Mouse (Mus musculus) embryonic fibroblast, embryonic 13.5 days (primary cell): ENCODE measurements around the gene Ankzf1. TPM values are rescaled to one million over a fixed set of nuclear protein-coding genes. Genes with fewer than 3 reads are reported as not detected.
A peak's percentile ranks its signal among the peaks of the same experiment; 100 is the strongest.

Experiments used
- H3K27ac ChIP-seq: 2 replicates; pipeline ENCODE4 v1.5.1; 2012; ENCODE audit warnings: low read length, control low read depth, inconsistent platforms; ENCODE audit not compliant: insufficient read depth
- H3K4me1 ChIP-seq: 2 replicates; pipeline ENCODE4 v1.6.1; 2011; ENCODE audit warnings: low read length; ENCODE audit not compliant: control insufficient read depth, insufficient read depth
- H3K4me3 ChIP-seq: 2 replicates; pipeline ENCODE4 v1.5.1; 2011; ENCODE audit warnings: mild to moderate bottlenecking, control low read depth, low read length; ENCODE audit not compliant: insufficient read depth
- CTCF ChIP-seq: IDR thresholded peaks from 2 replicates; pipeline ENCODE4 v1.5.1; 2011; ENCODE audit warnings: mild to moderate bottlenecking, control low read depth, low read length, moderate library complexity, borderline replicate concordance; ENCODE audit not compliant: insufficient read depth
- POLR2A ChIP-seq: IDR thresholded peaks from 2 replicates; pipeline ENCODE4 v1.6.1; 2011; ENCODE audit warnings: low read depth, mild to moderate bottlenecking, control low read depth, low read length, moderate library complexity
- polyA plus RNA-seq: library from polyadenylated mRNA; stranded (reverse); fragments of >200 nt; gene quantifications from 2 replicates; pipeline ENCODE4 v1.2.4, GENCODE M21; 2011; ENCODE audit warnings: low read depth; ENCODE audit not compliant: missing spikeins, insufficient read length

Gene Ankzf1
- polyA plus RNA-seq = 10.1 and 15.6 TPM in 2 replicates

- peak within 1 kb of the TSS; percentile 78 for H3K4me3 ChIP-seq
- H3K27ac ChIP-seq = peak within 1 kb of the TSS; percentile 90
- TF ChIP-seq CTCF (no peak), POLR2A (peak; percentile 91)
- H3K4me1 ChIP-seq = 0 out of 2 replicates have a peak, but pooled peaks cover 5% of the 10 kb centered on the region
Observed at GRCm38 (mm10) chr1:75191622-75192402, at the start of gene Ankzf1, which contains the start of gene Atg9a. Gene Ankzf1 (plus strand): TSS chr1:75192151. Gene Atg9a (minus strand): TSS chr1:75192196.

GRCm38 (mm10) chr1:75142301-75143261, 49.4 kb upstream of the Ankzf1 start, which contains the start of the genes Cnppd1 and Retreg2:
Gene Cnppd1 (minus strand): TSS chr1:75142711.
Gene Retreg2 (plus strand): TSS chr1:75142778.
- Histone ChIP-seq H3K4me3 (peak within 1 kb of the TSS; percentile 59), H3K27ac (peak within 1 kb of the TSS; percentile 90), H3K4me1 (0 out of 2 replicates have a peak, but pooled peaks cover 6% of the 10 kb centered on the region)
- peak; percentile 91 for TF ChIP-seq POLR2A
- TF ChIP-seq CTCF = peak; percentile 71

- Histone ChIP-seq H3K4me3 (no peak overlapping the region), H3K4me1 (0 out of 2 replicates have a peak, but pooled peaks cover 6% of the 10 kb centered on the region), H3K27ac (no peak overlapping the region)
- no peak for TF ChIP-seq POLR2A
- TF ChIP-seq CTCF = no peak
Observed at GRCm38 (mm10) chr1:75145589-75145988, 46.4 kb upstream of the Ankzf1 start.

GRCm38 (mm10) chr1:75147411-75148135, 44.4 kb upstream of the Ankzf1 start:
- H3K27ac ChIP-seq = no peak overlapping the region
- TF ChIP-seq POLR2A (no peak), CTCF (no peak)
- no peak overlapping the region for H3K4me3 ChIP-seq
- H3K4me1 ChIP-seq = 0 out of 2 replicates have a peak, but pooled peaks cover 6% of the 10 kb centered on the region

- Histone ChIP-seq H3K4me3 (no peak overlapping the region), H3K4me1 (0 out of 2 replicates have a peak, but pooled peaks cover 6% of the 10 kb centered on the region), H3K27ac (no peak overlapping the region)
- TF ChIP-seq CTCF (no peak), POLR2A (no peak)
Observed at GRCm38 (mm10) chr1:75148727-75149126, 43.2 kb upstream of the Ankzf1 start.

GRCm38 (mm10) chr1:75155837-75156236, 36.1 kb upstream of the Ankzf1 start:
- TF ChIP-seq POLR2A = no peak
- H3K4me1 ChIP-seq = no peaks in the 10 kb centered on the region
- no peak overlapping the region for H3K27ac ChIP-seq
- no peak overlapping the region for H3K4me3 ChIP-seq

- Histone ChIP-seq H3K4me3 (no peak overlapping the region), H3K4me1 (no peaks in the 10 kb centered on the region), H3K27ac (no peak overlapping the region)
- TF ChIP-seq POLR2A = no peak
- no peak for TF ChIP-seq CTCF
Observed at GRCm38 (mm10) chr1:75158990-75159389, 33.0 kb upstream of the Ankzf1 start.

GRCm38 (mm10) chr1:75159540-75160255, 32.3 kb upstream of the Ankzf1 start:
- H3K4me3 ChIP-seq = no peak overlapping the region
- H3K4me1 ChIP-seq = no peaks in the 10 kb centered on the region
- no peak for TF ChIP-seq POLR2A
- TF ChIP-seq CTCF = no peak
- no peak overlapping the region for H3K27ac ChIP-seq
